Mouse (Mus musculus) brain, embryonic 14.5 days (tissue): ENCODE measurements around the gene Myzap.

Source experiments
- CTCF ChIP-seq: fragments of 200-500 bp; IDR thresholded peaks from 2 replicates; pipeline ENCODE4 v1.5.1; 2012; ENCODE audit warnings: inconsistent platforms, mild to moderate bottlenecking, moderate library complexity, borderline replicate concordance; ENCODE audit not compliant: insufficient read depth, insufficient read length; ENCODE audit errors: extremely low read depth
- POLR2A ChIP-seq: fragments of 200-500 bp; IDR thresholded peaks from 2 replicates; pipeline ENCODE4 v1.6.1; 2012; ENCODE audit warnings: mild to moderate bottlenecking, inconsistent platforms, borderline replicate concordance; ENCODE audit not compliant: poor library complexity, insufficient read depth, insufficient read length, severe bottlenecking; ENCODE audit errors: extremely low read depth

GRCm38 (mm10) chr9:71466111-71466510, 126.0 kb downstream of the Myzap start:
- TF ChIP-seq CTCF (peak; percentile 66; the same call in 1 of the 2 replicates), POLR2A (no peak)
